Mouse (Mus musculus) heart, postnatal 10 days (tissue): ENCODE measurements at regions not wholly inside any gene's neighbourhood (a gene's known extent, or its start where the extent isn't known, plus 50 kb on each side); places are given as distances from the start of the nearest gene placed in this dataset.
A peak's percentile ranks its signal among the peaks of the same experiment; 100 is the strongest.

ENCODE experiments used
- DNase-seq, 2 experiments: peaks; one replicate each; pipeline ENCODE4 v3.0.0; 2021
- intact Hi-C: fragments of 180-260 bp; cut with DNase I; formaldehyde crosslinking; loops from one replicate; pipeline ENCODE4 v1.15.1; 2025

DNA sequence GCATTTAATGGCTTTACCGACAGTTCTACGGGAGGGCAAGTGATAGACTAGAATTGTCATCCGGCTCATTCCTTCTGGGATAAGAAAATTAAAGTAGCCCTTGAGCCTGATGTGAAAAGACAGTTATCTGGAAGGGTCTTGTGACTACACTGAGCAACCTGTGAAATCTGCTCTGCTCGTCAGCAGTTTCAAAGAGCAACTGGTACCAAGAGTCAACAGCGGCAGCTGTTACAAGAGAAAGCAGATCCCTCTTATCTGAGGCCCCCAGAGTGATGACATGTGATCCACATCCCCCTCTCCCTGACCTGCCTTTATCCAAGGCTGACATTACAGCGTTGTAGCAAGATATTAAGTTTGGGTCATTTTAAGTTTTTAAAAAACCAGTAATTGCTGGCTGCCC lies 52.6 kb upstream of the Unc13c start:
- peak; percentile 2 to 5 for DNase-seq
- intact Hi-C loops: no loop called here

DNA sequence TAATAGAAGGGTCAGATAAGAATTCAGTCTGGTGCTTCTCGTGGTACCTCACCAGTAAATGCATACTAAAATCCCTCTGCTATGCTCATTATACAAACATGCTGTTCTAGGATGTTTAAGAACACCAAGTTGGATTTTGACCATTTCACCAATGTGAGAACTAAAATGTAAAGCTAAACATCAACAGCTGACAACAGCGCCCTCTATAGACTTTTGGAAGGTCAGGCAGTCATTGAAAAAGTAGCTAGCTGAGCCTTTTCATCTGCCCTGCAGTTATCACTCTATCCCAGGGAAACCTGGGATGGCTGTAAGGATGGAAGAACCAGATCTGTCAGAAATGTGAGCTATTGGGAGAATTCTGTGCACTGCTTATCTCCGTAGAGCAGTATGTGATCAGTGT lies 55.2 kb upstream of the Unc13c start:
- intact Hi-C loops: no loop called here
- no peak for DNase-seq

DNA sequence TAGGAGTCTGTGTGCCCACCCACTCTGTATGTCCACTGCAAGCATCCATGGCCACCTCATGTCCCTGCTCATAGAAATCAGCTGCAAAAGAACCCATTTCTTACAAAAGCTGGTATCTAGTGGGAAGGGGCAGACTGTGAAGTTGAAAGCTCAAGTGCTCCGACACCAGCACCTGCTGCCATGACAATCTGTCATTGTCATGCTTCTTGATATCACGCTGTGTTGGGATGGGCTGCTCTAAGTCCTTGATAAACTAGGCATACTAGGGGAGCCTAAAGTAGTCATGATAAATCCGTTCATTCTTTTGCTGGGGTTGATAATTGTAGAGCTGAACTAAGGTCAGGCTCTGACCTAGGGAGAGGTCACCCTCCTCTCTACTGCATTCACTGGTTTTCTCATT lies 57.4 kb upstream of the Unc13c start:
- intact Hi-C loops: loop anchor here (5.0 kb wide), 1 partner anchor 864 kb away; no protein-coding TSS in a partner anchor
- DNase-seq: no peak

DNA sequence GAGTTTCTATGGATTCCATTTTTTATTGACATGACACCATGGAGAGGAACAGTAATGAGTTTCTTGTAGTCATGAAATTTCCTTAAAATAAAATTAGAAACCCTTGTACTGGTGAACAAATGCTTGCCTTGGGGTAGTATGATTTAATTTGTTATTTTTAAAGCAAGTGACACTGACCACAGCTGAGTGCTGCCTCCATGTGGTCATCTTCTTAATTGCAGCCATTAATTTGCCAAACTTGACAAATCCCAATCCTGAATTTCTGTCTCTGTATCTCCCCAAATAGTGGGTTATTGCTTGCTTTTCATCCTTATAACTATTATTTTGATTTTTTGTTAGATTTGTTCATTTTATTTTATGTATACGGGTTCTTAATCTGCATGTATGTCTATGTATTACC lies 59.7 kb upstream of the Unc13c start:
- DNase-seq: peak; percentile 8 to 45
- intact Hi-C loops: loop anchor here (5.0 kb wide), 1 partner anchor 866 kb away; no protein-coding TSS in a partner anchor

DNA sequence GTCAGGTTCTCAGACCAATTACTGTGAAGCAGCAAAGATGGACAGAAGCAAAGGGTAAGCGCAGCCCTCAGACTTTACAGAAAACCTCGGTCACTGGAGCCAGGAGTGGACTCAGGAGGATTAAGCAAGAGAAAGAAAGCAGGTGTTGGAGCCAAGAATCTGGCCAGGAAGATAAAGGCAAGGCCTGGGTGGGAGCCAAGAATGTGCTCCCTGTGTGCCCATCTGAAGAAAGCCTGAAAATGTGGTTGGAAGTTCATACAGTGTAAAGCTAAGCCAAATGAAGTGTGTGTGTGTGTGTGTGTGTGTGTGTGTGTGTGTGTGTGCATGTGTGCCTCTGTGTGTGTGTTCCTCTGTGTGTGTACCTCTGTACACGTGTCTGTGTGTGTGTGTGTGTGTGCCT lies 64.2 kb upstream of the Wdr72 start:
- peak; percentile 50 to 62 for DNase-seq
- intact Hi-C loops: no loop called here

DNA sequence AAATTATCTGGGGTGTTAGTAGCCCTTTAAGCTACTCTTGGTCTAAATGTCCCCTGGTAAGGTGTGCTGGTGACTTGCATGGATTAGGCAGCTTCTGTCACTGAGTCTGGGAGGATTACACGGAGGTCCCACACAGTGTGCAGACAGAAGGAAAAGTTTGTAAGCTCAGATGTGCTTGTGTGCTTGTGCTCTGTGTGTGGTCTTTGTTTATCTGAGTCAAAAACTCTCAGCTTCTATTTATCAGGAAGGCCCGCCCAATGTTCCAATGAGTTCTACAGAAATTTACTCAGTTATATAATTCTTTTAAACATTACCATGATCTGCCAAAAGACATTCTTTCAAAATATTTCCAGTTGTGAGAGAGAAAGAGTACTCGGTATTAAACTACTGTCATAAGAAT lies 60.4 kb upstream of the Wdr72 start:
- DNase-seq: no peak
- intact Hi-C loops: no loop called here

DNA sequence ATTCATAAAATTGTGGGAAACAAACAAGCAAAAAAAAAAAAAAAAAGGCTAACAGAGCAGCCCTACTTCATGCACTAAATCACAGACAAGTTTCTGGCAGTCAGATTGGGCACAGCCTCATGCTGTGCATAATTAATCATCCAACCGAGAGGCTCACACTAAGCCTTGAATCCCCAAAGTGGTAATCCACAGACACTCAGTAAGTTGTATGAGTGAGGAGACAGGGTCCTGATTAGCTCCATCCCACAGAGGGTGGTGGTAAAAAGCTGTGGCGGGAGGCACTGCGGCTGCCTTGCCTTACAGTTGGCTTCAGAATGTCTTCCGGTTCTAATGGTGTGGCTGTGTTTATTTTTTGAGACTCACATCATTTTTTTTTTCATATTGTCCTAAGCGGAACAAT lies 53.4 kb upstream of the Wdr72 start:
- intact Hi-C loops: no loop called here
- no peak for DNase-seq

DNA sequence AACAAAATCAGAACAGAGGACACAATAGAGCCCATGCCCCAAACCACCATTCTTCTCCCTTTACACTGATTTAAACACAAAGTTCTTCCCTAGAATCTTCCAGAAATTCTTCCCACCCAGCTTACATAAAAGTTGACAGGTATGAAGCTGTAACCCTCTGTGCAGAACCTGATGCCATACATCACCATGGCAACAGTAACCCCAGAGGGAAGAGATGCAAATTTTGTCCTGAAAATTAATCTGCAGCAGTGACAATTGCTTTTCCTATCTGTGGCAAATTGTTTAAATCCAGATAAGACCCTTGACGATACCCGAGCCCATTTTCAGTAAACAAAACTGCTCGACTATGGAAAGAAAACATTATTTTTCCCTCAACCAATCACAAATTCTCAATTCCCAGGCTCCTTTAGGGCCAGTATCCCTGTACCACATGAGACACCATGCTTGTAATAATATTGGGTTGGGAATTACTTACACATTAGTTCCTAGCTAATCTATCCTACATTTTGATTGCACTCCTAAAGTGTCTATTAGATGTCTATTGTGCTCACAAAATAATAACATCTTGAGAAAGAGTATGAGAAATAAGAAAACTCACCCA lies 52.6 kb upstream of the Wdr72 start:
- no peak for DNase-seq
- intact Hi-C loops: no loop called here

DNA sequence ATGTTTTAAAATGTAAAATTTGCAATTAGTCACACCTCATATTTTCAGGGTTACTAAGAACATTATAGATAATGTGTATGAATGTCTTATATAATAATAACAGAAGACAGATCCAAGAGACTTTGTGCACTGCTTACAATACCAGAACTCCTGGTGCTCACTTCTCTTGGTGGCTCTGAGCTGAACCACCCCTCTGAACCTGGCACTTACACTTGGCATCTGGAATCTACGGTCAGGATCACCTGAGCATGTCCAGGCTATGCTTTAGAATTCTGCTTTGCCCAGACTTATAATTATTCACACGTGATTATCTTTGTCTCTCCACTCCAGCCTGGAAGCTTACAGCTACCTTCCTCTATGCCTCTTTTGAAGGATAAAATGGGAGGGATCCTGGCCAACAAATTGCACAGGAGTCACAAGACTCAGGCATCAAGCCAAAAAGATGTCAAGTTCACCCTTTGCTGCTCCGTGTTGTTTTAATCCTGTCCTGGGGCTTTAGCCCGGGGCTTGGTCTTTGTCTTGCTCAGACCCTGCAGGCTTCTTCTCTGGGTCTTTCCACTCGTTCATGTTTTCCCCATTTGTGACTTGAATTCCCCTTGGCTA lies 51.8 kb upstream of the Wdr72 start:
- intact Hi-C loops: no loop called here
- peak; percentile 4 to 8 for DNase-seq
